Mouse (Mus musculus): Measurements from ENCODE around the gene Dimt1. TPM values are rescaled to one million over a fixed set of nuclear protein-coding genes. Genes with fewer than 3 reads are reported as not detected.

The Dimt1 gene
- polyA plus RNA-seq, 1 experiment from 2014 or later = 14.6 TPM

DNA sequence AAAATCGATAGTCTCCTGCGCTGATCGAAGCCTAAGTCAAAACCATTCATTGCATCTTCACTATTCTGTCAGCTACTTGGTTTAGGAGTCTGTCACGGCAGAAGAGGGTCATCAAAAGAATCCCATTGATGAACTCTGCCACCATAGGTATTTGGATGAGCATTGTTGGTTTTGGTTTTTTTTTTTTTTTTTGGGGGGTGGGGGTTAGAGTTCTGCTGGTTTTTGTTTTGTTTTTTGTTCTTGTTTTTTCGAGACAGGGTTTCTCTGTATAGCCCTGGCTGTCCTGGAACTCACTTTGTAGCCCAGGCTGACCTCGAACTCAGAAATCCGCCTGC is 9.8 kb upstream of the Dimt1 start:
- H3K9ac ChIP-seq (replicated peaks; ENCODE audit: low read depth) = no peak overlapping the region
- H3K27me3 ChIP-seq (replicated peaks; ENCODE audit: insufficient read depth, low read length) = no peaks in the 10 kb centered on the region
- H3K27ac ChIP-seq (ENCODE audit: low read length) = no peak overlapping the region
- TF ChIP-seq EP300 (IDR thresholded peaks at IDR 0.05) (no peak), CTCF (IDR thresholded peaks at IDR 0.05) (no peak)
- H3K36me3 ChIP-seq (ENCODE audit: insufficient read depth, low read length) = no peaks in the 10 kb centered on the region
- WGBS = 26% methylated on average over 7 of the region's 7 CpGs
- H3K4me1 ChIP-seq (ENCODE audit: insufficient read depth, low read depth, low read length) = peaks cover 4% of the 10 kb centered on the region; the same call in 1 of the 2 replicates
- H3K4me3 ChIP-seq (ENCODE audit: low read depth, low read length) = peak overlapping the region; percentile 95
- no peaks in the 10 kb centered on the region for H3K9me3 ChIP-seq (ENCODE audit: low read length)
- DNase-seq (ENCODE audit: low spot score) (no peak), ATAC-seq (no peak)
- peak overlapping the region; percentile 94 for H3K4me2 ChIP-seq (replicated peaks; ENCODE audit: low read depth, low read length)

DNA sequence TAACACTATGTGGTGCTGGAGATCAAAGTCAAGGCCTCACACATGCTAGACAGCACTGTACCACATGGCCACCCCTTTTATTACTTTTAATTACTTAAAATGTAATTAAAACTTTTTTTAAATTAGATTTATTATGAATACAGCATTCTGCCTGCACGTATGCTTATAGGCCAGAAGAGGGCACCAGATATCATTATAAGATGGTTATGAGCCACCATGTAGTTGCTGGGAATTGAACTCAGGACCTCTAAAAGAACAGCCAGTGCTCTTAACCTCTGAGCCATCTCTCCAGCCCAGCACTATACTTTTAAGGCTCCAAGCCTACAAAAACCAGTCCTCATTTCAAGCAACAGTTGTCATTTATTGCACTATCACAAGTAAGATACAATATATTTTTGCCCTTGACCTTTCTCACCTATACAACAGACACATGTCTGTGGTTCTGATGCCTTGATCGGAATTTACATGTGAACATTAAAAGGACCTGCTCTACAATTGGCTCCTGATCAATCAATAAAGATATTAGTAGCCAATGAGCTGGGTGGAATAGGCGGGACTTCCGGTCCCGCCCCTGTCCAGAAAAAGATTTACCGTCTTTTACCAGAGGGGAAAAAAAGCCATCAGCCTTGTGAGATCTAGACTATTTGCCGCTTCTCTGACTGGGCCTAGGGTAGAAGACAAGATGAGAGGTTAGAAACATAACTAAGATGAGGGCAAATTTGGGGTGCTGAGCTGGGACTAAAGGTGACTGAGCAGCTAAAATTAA is 5.5 kb upstream of the Dimt1 start:
- no peak overlapping the region for H3K4me3 ChIP-seq (ENCODE audit: low read depth, low read length)
- no peaks in the 10 kb centered on the region for H3K36me3 ChIP-seq (ENCODE audit: insufficient read depth, low read length)
- no peaks in the 10 kb centered on the region for H3K9me3 ChIP-seq (ENCODE audit: low read length)
- H3K27ac ChIP-seq (ENCODE audit: low read length) = no peak overlapping the region
- H3K4me1 ChIP-seq (ENCODE audit: insufficient read depth, low read depth, low read length) = no peaks in the 10 kb centered on the region
- peak; percentile 53 for DNase-seq (ENCODE audit: low spot score)
- 27% methylated on average over 7 of the region's 7 CpGs for WGBS
- TF ChIP-seq EP300 (IDR thresholded peaks at IDR 0.05) (no peak), CTCF (IDR thresholded peaks at IDR 0.05) (peak; percentile 30; the same call in 1 of the 2 replicates)
- no peaks in the 10 kb centered on the region for H3K27me3 ChIP-seq (replicated peaks; ENCODE audit: insufficient read depth, low read length)
- H3K4me2 ChIP-seq (replicated peaks; ENCODE audit: low read depth, low read length) = no peak overlapping the region
- H3K9ac ChIP-seq (replicated peaks; ENCODE audit: low read depth) = no peak overlapping the region
- ATAC-seq = no peak

DNA sequence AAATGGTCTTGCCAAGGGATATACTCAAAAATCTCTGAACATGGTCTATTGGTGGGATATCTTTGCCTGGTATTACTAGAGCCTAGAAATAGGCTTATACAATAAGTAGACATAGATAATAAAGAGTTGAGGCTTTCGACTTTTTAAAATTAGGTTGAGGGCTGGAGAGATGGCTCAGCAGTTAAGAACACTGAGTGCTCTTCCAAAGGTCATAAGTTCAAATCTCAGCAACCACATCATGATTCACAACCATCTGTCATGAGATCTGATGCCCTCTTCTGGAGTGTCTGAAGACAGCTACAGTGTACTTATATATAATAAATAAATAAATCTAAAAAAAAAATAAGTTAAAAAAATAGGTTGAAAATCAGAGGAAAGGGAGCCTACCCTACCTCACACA is 4.2 kb upstream of the Dimt1 start:
- Histone ChIP-seq H3K9ac (replicated peaks; ENCODE audit: low read depth) (no peak overlapping the region), H3K9me3 (ENCODE audit: low read length) (no peaks in the 10 kb centered on the region), H3K4me2 (replicated peaks; ENCODE audit: low read depth, low read length) (no peak overlapping the region), H3K4me1 (ENCODE audit: insufficient read depth, low read depth, low read length) (no peaks in the 10 kb centered on the region), H3K27me3 (replicated peaks; ENCODE audit: insufficient read depth, low read length) (no peaks in the 10 kb centered on the region), H3K4me3 (ENCODE audit: low read depth, low read length) (no peak overlapping the region), H3K36me3 (ENCODE audit: insufficient read depth, low read length) (no peaks in the 10 kb centered on the region), H3K27ac (ENCODE audit: low read length) (no peak overlapping the region)
- ATAC-seq (no peak), DNase-seq (ENCODE audit: low spot score) (no peak)
- 74% methylated on average over 1 of the region's 1 CpGs for WGBS
- TF ChIP-seq EP300 (IDR thresholded peaks at IDR 0.05) = no peak
- no peak for TF ChIP-seq CTCF (IDR thresholded peaks at IDR 0.05)

DNA sequence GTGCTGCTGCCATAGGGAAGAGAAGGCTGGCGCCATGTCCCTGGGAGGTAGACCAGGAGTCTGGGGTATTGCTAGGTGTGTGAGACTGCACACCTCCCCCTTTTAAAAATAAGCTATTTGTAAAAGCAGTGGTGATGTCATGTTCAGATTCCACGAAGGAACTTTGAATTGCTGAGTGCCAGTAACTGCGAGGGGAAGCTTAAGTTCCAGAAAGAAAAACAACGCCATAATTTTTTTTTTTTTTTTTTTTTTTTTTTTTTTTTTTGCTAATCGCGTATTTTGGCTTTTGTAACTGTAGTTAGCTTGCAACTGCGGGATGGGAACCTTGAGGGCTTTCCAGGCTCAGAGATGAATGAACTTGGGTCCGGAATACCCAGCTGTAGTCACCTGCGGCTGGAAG is 1.4 kb upstream of the Dimt1 start:
- H3K4me2 ChIP-seq (replicated peaks; ENCODE audit: low read depth, low read length) = no peak overlapping the region
- no peak overlapping the region for H3K27ac ChIP-seq (ENCODE audit: low read length)
- no peak overlapping the region for H3K9ac ChIP-seq (replicated peaks; ENCODE audit: low read depth)
- no peaks in the 10 kb centered on the region for H3K9me3 ChIP-seq (ENCODE audit: low read length)
- no peaks in the 10 kb centered on the region for H3K4me1 ChIP-seq (ENCODE audit: insufficient read depth, low read depth, low read length)
- DNase-seq (ENCODE audit: low spot score) (no peak), ATAC-seq (no peak)
- H3K36me3 ChIP-seq (ENCODE audit: insufficient read depth, low read length) = no peaks in the 10 kb centered on the region
- 73% methylated on average over 9 of the region's 9 CpGs for WGBS
- no peak for TF ChIP-seq EP300 (IDR thresholded peaks at IDR 0.05)
- TF ChIP-seq CTCF (IDR thresholded peaks at IDR 0.05) = no peak
- H3K27me3 ChIP-seq (replicated peaks; ENCODE audit: insufficient read depth, low read length) = no peaks in the 10 kb centered on the region
- H3K4me3 ChIP-seq (ENCODE audit: low read depth, low read length) = no peak overlapping the region

DNA sequence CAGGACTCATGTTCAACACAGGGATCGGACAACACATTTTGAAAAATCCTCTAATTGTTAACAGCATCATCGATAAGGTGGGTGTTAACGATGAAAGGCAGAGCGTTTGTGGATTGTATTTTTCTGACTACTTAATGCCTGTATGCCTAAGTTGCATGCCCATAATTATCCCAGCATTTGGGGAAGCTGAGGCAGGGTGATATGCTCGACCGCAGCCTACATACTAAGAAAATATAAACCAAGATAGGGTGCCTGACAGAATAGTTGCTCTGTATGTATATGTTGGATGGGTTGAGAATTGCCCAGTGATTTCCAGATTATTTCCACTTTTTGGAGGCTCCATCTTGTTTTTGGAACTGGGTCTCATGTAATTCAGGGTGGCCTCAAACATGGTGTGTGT is 656 bp downstream of the Dimt1 start:
- Histone ChIP-seq H3K9ac (replicated peaks; ENCODE audit: low read depth) (peak overlapping the region; percentile 91), H3K27ac (ENCODE audit: low read length) (0 out of 2 replicates have a peak overlapping the region, but pooled peaks have one; percentile 82), H3K4me3 (ENCODE audit: low read depth, low read length) (peak overlapping the region; percentile 93), H3K27me3 (replicated peaks; ENCODE audit: insufficient read depth, low read length) (no peaks in the 10 kb centered on the region), H3K4me1 (ENCODE audit: insufficient read depth, low read depth, low read length) (no peaks in the 10 kb centered on the region), H3K4me2 (replicated peaks; ENCODE audit: low read depth, low read length) (peak overlapping the region; percentile 68), H3K36me3 (ENCODE audit: insufficient read depth, low read length) (no peaks in the 10 kb centered on the region), H3K9me3 (ENCODE audit: low read length) (no peaks in the 10 kb centered on the region)
- DNase-seq (ENCODE audit: low spot score) (peak; percentile 6), ATAC-seq (no peak)
- TF ChIP-seq EP300 (IDR thresholded peaks at IDR 0.05) (no peak), CTCF (IDR thresholded peaks at IDR 0.05) (no peak)
- WGBS = 3% methylated on average over 6 of the region's 6 CpGs

DNA sequence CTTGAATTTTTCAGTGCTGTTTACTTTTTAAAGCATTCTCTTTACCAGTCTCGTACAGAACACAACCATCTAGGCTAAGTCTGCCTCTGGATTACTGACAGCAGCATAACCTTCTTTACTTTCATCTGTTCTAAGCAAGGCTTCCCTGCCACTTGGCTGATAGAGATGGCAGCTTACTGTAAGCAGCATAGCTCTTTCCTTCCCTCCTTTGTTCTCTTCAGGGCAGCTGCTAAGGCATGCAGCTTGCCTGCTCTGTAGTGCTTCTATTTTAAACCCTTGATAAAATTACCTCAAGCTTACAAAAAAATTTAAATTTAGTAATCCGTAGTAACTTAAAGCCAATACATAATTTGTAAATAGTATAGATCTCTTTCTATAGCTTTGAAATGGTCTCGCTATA is 8.0 kb downstream of the Dimt1 start:
- DNase-seq (ENCODE audit: low spot score) (no peak), ATAC-seq (no peak)
- no peak for TF ChIP-seq CTCF (IDR thresholded peaks at IDR 0.05)
- Histone ChIP-seq H3K9me3 (ENCODE audit: low read length) (no peaks in the 10 kb centered on the region), H3K4me3 (ENCODE audit: low read depth, low read length) (no peak overlapping the region), H3K27ac (ENCODE audit: low read length) (no peak overlapping the region), H3K4me2 (replicated peaks; ENCODE audit: low read depth, low read length) (no peak overlapping the region), H3K4me1 (ENCODE audit: insufficient read depth, low read depth, low read length) (no peaks in the 10 kb centered on the region), H3K36me3 (ENCODE audit: insufficient read depth, low read length) (peaks cover 23% of the 10 kb centered on the region), H3K27me3 (replicated peaks; ENCODE audit: insufficient read depth, low read length) (no peaks in the 10 kb centered on the region), H3K9ac (replicated peaks; ENCODE audit: low read depth) (no peak overlapping the region)
- 81% methylated on average over 3 of the region's 3 CpGs for WGBS
